Comparison of ENCODE assay signal across 13 mouse cellular contexts in the genomic region with DNA sequence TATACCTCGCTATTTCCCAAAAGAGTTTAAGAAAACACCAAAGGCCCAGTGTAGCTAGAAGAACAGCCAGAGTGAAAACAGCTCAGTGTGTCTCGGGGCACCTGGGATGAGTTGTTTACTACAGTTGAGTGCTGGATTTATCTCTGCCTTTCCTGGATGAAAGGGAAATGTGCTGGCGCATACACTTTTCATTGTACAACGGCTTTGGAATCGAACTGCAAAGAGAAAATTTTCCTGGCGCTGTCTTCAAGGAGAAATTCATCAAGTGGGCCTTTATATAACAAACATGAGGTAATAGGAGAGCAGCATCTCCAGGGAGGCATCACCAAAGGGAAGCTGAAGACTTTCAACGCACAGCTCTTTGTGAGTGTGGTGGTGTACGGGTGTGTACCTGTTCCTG. TPM values are rescaled to one million over a fixed set of nuclear protein-coding genes. Genes with fewer than 3 reads are reported as not detected.
DNase-seq lines count a peak whose midpoint lies in the region; ATAC-seq lines count a peak whose summit lies in the region.
"Had no signal": no experiment of that assay in that cellular context is flagged by ENCODE, and none has a peak within 500 bp of the region (broad histone marks: within the 10 kb centered on the region; RNA-seq: fewer than 3 reads in every experiment).

No protein-coding gene starts in this region.

- no peaks in the 10 kb centered on the region for H3K27me3 ChIP-seq in heart, embryonic 16.5 days (ENCODE audit: control insufficient read depth, insufficient read depth, low read length)
- no peaks in the 10 kb centered on the region for H3K27me3 ChIP-seq in limb, embryonic 10.5 days (ENCODE audit: low read depth, poor library complexity, severe bottlenecking)
- H3K27me3 ChIP-seq: neural tube, embryonic 13.5 days had no signal

- no peak for ATAC-seq in heart, embryonic 16.5 days (replicated peaks; ENCODE audit: extremely low read depth, insufficient read depth, low FRiP score)

- no peak overlapping the region for H3K4me3 ChIP-seq in heart, embryonic 16.5 days (ENCODE audit: low read length)
- H3K4me3 ChIP-seq in limb, embryonic 10.5 days = no peak overlapping the region
- H3K4me3 ChIP-seq: midbrain, embryonic 12.5 days; neural tube, embryonic 13.5 days had no signal

- H3K9ac ChIP-seq in heart, embryonic 16.5 days (ENCODE audit: low read length) = no peak overlapping the region
- H3K9ac ChIP-seq: midbrain, embryonic 12.5 days; neural tube, embryonic 13.5 days had no signal

- no peak for DNase-seq in heart, postnatal 36 days
- DNase-seq in right cerebral cortex, postnatal 25 days = peak; percentile 14
- DNase-seq in right cerebral cortex, postnatal 4 days = no peak
- DNase-seq in limb, embryonic 10.5 days (ENCODE audit: low spot score) = no peak
- DNase-seq in urinary bladder, postnatal 4 days (ENCODE audit: low spot score in 2 of 2) = no peak
- no peak for DNase-seq in spleen, postnatal 4 days (ENCODE audit: low spot score in 2 of 2)
- DNase-seq in spleen, adult 12 weeks (ENCODE audit: low spot score) = no peak
- DNase-seq: left cerebral cortex, postnatal 4 days; thymus, adult 2 months had no signal

- WGBS in heart, embryonic 16.5 days = 72% methylated on average over 8 of the region's 8 CpGs
- WGBS in limb, embryonic 10.5 days = 87% methylated on average over 8 of the region's 8 CpGs

- no peaks in the 10 kb centered on the region for H3K36me3 ChIP-seq in heart, embryonic 16.5 days (ENCODE audit: control insufficient read depth, insufficient read depth)
- H3K36me3 ChIP-seq in limb, embryonic 10.5 days = no peaks in the 10 kb centered on the region
- H3K36me3 ChIP-seq: midbrain, embryonic 12.5 days; neural tube, embryonic 13.5 days had no signal

- H3K27ac ChIP-seq in heart, embryonic 16.5 days (ENCODE audit: low read length) = peak overlapping the region; percentile 55
- peak overlapping the region; percentile 94 for H3K27ac ChIP-seq in limb, embryonic 10.5 days
- H3K27ac ChIP-seq: midbrain, embryonic 12.5 days; neural tube, embryonic 13.5 days had no signal

- no peak overlapping the region for H3K4me2 ChIP-seq in heart, embryonic 16.5 days (ENCODE audit: low read depth, low read length)
- H3K4me2 ChIP-seq: midbrain, embryonic 12.5 days; neural tube, embryonic 13.5 days had no signal

- H3K4me1 ChIP-seq in heart, embryonic 16.5 days (ENCODE audit: control insufficient read depth, insufficient read depth, low read length) = peaks cover 26% of the 10 kb centered on the region
- peaks cover 74% of the 10 kb centered on the region for H3K4me1 ChIP-seq in limb, embryonic 10.5 days

- no peaks in the 10 kb centered on the region for H3K9me3 ChIP-seq in heart, embryonic 16.5 days (replicated peaks; ENCODE audit: control insufficient read depth, low read length)
- no peaks in the 10 kb centered on the region for H3K9me3 ChIP-seq in limb, embryonic 10.5 days (replicated peaks)
- H3K9me3 ChIP-seq: midbrain, embryonic 12.5 days; neural tube, embryonic 13.5 days had no signal

- intact Hi-C loops in heart, postnatal 36 days (cut with DNase I) = loop anchor here (10.0 kb wide), 1 partner anchor 947 kb away; a partner anchor contains a TSS

RNA-seq across cellular contexts. Expression of a gene that starts 17.2 kb away (rescaled TPM):
- 1.8 and 2.8 TPM in 2 replicates for polyA plus RNA-seq in heart, embryonic 16.5 days (2015; fragmentation: Nextera tagmentation; extraction: Ambion mirVana)
- total RNA-seq in heart, postnatal 36 days (2021) = not detected
- 0.14 TPM in 1 of 2 replicates, not detected in the other for polyA plus RNA-seq in limb, embryonic 10.5 days (2016; fragmentation: Nextera tagmentation; extraction: Ambion mirVana)
- polyA plus RNA-seq: large intestine, adult 2 months; midbrain, embryonic 12.5 days; neural tube, embryonic 13.5 days had no signal
